Mouse (Mus musculus): ENCODE results near the gene Tmem33. TPM values are rescaled to one million over a fixed set of nuclear protein-coding genes. Genes with fewer than 3 reads are reported as not detected.

The Tmem33 gene
- polyA plus RNA-seq (2012; rRNA removed): 48.3 and 50.9 TPM in 2 replicates

GRCm38 (mm10) chr5:67260531-67261371 lies at the start of gene Tmem33:
Gene Tmem33, plus strand, starts transcription at chr5:67260565.

GRCm38 (mm10) chr5:67306698-67307521 lies 46.5 kb downstream of the Tmem33 start, which contains the start of gene Slc30a9:
Gene Slc30a9, plus strand, starts transcription at chr5:67306955.

Other genes with a start within 250 kb of the Tmem33 start
- 0.01 TPM in 1 of 2 replicates, not detected in the other for gene Phox2b, start 161.3 kb upstream of the Tmem33 start, polyA plus RNA-seq (2012; rRNA removed)
- gene Slc30a9, start 46.4 kb downstream of the Tmem33 start, polyA plus RNA-seq (2012; rRNA removed): 16.9 and 17.1 TPM in 2 replicates
- gene Bend4, start 167.7 kb downstream of the Tmem33 start, polyA plus RNA-seq (2012; rRNA removed): 0.19 and 0.21 TPM in 2 replicates